Mouse (Mus musculus) MEL (cell line): ENCODE results near the gene Acrbp. TPM values are rescaled to one million over a fixed set of nuclear protein-coding genes. Genes with fewer than 3 reads are reported as not detected.

Source experiments
- DNase-seq: peaks from one replicate; pipeline ENCODE4 v3.0.0; 2011; ENCODE audit warnings: low read depth, low spot score
- H3K27ac ChIP-seq: 2 replicates; pipeline ENCODE4 v1.5.1; 2012; ENCODE audit warnings: low read depth, mild to moderate bottlenecking, control low read depth, low read length, moderate library complexity; ENCODE audit not compliant: control insufficient read depth
- H3K27me3 ChIP-seq, 2 experiments: fragments of 150-350 bp in 1 of 2; sonication (generic) in 1 of 2; 2 replicates each; pipeline ENCODE4 v1.6.1; 2012; ENCODE audit warnings: low read length in 2 of 2, mild to moderate bottlenecking in 2 of 2, improper control_type of control experiment in 1 of 2, moderate library complexity in 1 of 2; ENCODE audit not compliant: insufficient read depth in 2 of 2, control insufficient read depth in 1 of 2
- H3K36me3 ChIP-seq, 2 experiments: 2 replicates each; pipeline ENCODE4 v1.6.1; 2012 to 2014; ENCODE audit warnings: low read length in 2 of 2, improper control_type of control experiment in 1 of 2, inconsistent platforms in 1 of 2, mild to moderate bottlenecking in 1 of 2; ENCODE audit not compliant: insufficient read depth in 2 of 2, control insufficient read depth in 1 of 2
- H3K4me1 ChIP-seq, 2 experiments: fragments of 150-350 bp in 1 of 2; sonication (generic) in 1 of 2; 2 replicates each; pipeline ENCODE4 v1.6.1; 2012; ENCODE audit warnings: low read length in 2 of 2, improper control_type of control experiment in 1 of 2, mild to moderate bottlenecking in 1 of 2; ENCODE audit not compliant: insufficient read depth in 2 of 2, control insufficient read depth in 1 of 2
- H3K4me3 ChIP-seq, 2 experiments: fragments of 150-350 bp in 1 of 2; sonication (generic) in 1 of 2; 2 replicates each; pipeline ENCODE4 v1.5.1; 2012; ENCODE audit warnings: low read depth in 2 of 2, low read length in 2 of 2, mild to moderate bottlenecking in 2 of 2, moderate library complexity in 2 of 2, control low read depth in 1 of 2, improper control_type of control experiment in 1 of 2; ENCODE audit not compliant: control insufficient read depth in 1 of 2, insufficient read depth in 1 of 2
- H3K79me2 ChIP-seq: 2 replicates; pipeline ENCODE4 v1.6.1; 2012; ENCODE audit warnings: mild to moderate bottlenecking, low read length, moderate library complexity; ENCODE audit not compliant: control insufficient read depth, poor library complexity, insufficient read depth
- H3K9ac ChIP-seq: 2 replicates; pipeline ENCODE4 v1.6.1; 2012; ENCODE audit warnings: low read depth, mild to moderate bottlenecking, control low read depth, low read length, moderate library complexity; ENCODE audit not compliant: control insufficient read depth, poor library complexity, severe bottlenecking
- H3K9me3 ChIP-seq: fragments of 150-350 bp; sonication (generic); replicated peaks from 2 replicates; pipeline ENCODE4 v1.6.1; 2012; ENCODE audit warnings: mild to moderate bottlenecking, low read length, improper control_type of control experiment, moderate library complexity; ENCODE audit not compliant: insufficient read depth
- BHLHE40 ChIP-seq: IDR thresholded peaks from 2 replicates; pipeline ENCODE4 v1.6.1; 2012; ENCODE audit warnings: low read depth, mild to moderate bottlenecking, inconsistent platforms, low read length, improper control_type of control experiment, borderline replicate concordance
- CHD1 ChIP-seq: IDR thresholded peaks from 2 replicates; pipeline ENCODE4 v1.6.1; 2012; ENCODE audit warnings: low read depth, mild to moderate bottlenecking, inconsistent platforms, low read length, improper control_type of control experiment
- CHD2 ChIP-seq: IDR thresholded peaks from 2 replicates; pipeline ENCODE4 v1.6.1; 2011; ENCODE audit warnings: low read length, improper control_type of control experiment
- CTCF ChIP-seq, 3 experiments: IDR thresholded peaks in 2 of 3; conservative IDR thresholded peaks in 1 of 3; 2 replicates each; pipeline ENCODE4 v1.5.1; 2011 to 2012; ENCODE audit warnings: low read length in 3 of 3, low read depth in 2 of 3, mild to moderate bottlenecking in 2 of 3, improper control_type of control experiment in 1 of 3, inconsistent platforms in 1 of 3, mixed read lengths in 1 of 3, moderate library complexity in 1 of 3; ENCODE audit not compliant: control insufficient read depth in 1 of 3, insufficient read depth in 1 of 3, poor library complexity in 1 of 3, severe bottlenecking in 1 of 3
- E2F4 ChIP-seq: IDR thresholded peaks from 2 replicates; pipeline ENCODE4 v1.6.1; 2011; ENCODE audit warnings: low read depth, low read length, improper control_type of control experiment, borderline replicate concordance
- ELF1 ChIP-seq: IDR thresholded peaks from 2 replicates; pipeline ENCODE4 v1.6.1; 2014; ENCODE audit warnings: low read depth, mild to moderate bottlenecking, inconsistent platforms, low read length, improper control_type of control experiment, moderate library complexity
- EP300 ChIP-seq, 2 experiments: IDR thresholded peaks; 2 replicates each; pipeline ENCODE4 v1.6.1; 2011; ENCODE audit warnings: improper control_type of control experiment in 2 of 2, low read length in 2 of 2, low read depth in 1 of 2, mild to moderate bottlenecking in 1 of 2
- ETS1 ChIP-seq: IDR thresholded peaks from 2 replicates; pipeline ENCODE4 v1.6.1; 2012; ENCODE audit warnings: low read depth, mild to moderate bottlenecking, inconsistent platforms, low read length, improper control_type of control experiment, moderate library complexity
- GABPA ChIP-seq: IDR thresholded peaks from 2 replicates; pipeline ENCODE4 v1.6.1; 2012; ENCODE audit warnings: low read depth, mild to moderate bottlenecking, inconsistent platforms, low read length, improper control_type of control experiment, moderate library complexity
- GATA1 ChIP-seq: IDR thresholded peaks from 2 replicates; pipeline ENCODE4 v1.6.1; 2011; ENCODE audit warnings: low read depth, low read length, improper control_type of control experiment
- HCFC1 ChIP-seq: IDR thresholded peaks from 2 replicates; pipeline ENCODE4 v1.6.1; 2012; ENCODE audit warnings: low read depth, mild to moderate bottlenecking, inconsistent platforms, low read length, improper control_type of control experiment, moderate library complexity
- JUND ChIP-seq: IDR thresholded peaks from 2 replicates; pipeline ENCODE4 v1.6.1; 2011; ENCODE audit warnings: low read depth, mild to moderate bottlenecking, improper control_type of control experiment, low read length
- KAT2A ChIP-seq: conservative IDR thresholded peaks from 2 replicates; pipeline ENCODE4 v1.6.1; 2012; ENCODE audit warnings: low read depth, low read length, improper control_type of control experiment, inconsistent platforms
- MAFK ChIP-seq: IDR thresholded peaks from 2 replicates; pipeline ENCODE4 v1.6.1; 2011; ENCODE audit warnings: low read depth, mild to moderate bottlenecking, low read length, improper control_type of control experiment, borderline replicate concordance
- MAX ChIP-seq: IDR thresholded peaks from 2 replicates; pipeline ENCODE4 v1.6.1; 2011; ENCODE audit warnings: low read length, improper control_type of control experiment
- MAZ ChIP-seq: IDR thresholded peaks from 2 replicates; pipeline ENCODE4 v1.6.1; 2012; ENCODE audit warnings: low read depth, mild to moderate bottlenecking, inconsistent platforms, low read length, improper control_type of control experiment
- MEF2A ChIP-seq: IDR thresholded peaks from 2 replicates; pipeline ENCODE4 v1.6.1; 2014; ENCODE audit warnings: low read depth, mild to moderate bottlenecking, inconsistent platforms, low read length, improper control_type of control experiment; ENCODE audit not compliant: poor library complexity, insufficient replicate concordance, severe bottlenecking; ENCODE audit errors: extremely low read depth
- MXI1 ChIP-seq: IDR thresholded peaks from 2 replicates; pipeline ENCODE4 v1.6.1; 2011; ENCODE audit warnings: mild to moderate bottlenecking, low read depth, low read length, improper control_type of control experiment
- MYB ChIP-seq: IDR thresholded peaks from 2 replicates; pipeline ENCODE4 v1.6.1; 2011; ENCODE audit warnings: mild to moderate bottlenecking, low read depth, low read length, improper control_type of control experiment
- MYC ChIP-seq: IDR thresholded peaks from 2 replicates; pipeline ENCODE4 v1.6.1; 2011; ENCODE audit warnings: low read depth, mild to moderate bottlenecking, low read length, improper control_type of control experiment, moderate library complexity
- NELFE ChIP-seq: IDR thresholded peaks from 2 replicates; pipeline ENCODE4 v1.6.1; 2011; ENCODE audit warnings: low read depth, low read length, improper control_type of control experiment
- NRF1 ChIP-seq: IDR thresholded peaks from 2 replicates; pipeline ENCODE4 v1.6.1; 2014; ENCODE audit warnings: low read depth, mild to moderate bottlenecking, inconsistent platforms, low read length, improper control_type of control experiment, moderate library complexity; ENCODE audit not compliant: poor library complexity, insufficient read depth, severe bottlenecking
- POLR2A ChIP-seq, 2 experiments: IDR thresholded peaks; 2 replicates each; pipeline ENCODE4 v1.6.1; 2011 to 2012; ENCODE audit warnings: low read length in 2 of 2, mild to moderate bottlenecking in 2 of 2, control low read depth in 1 of 2, improper control_type of control experiment in 1 of 2, low read depth in 1 of 2, moderate library complexity in 1 of 2; ENCODE audit not compliant: control insufficient read depth in 1 of 2, insufficient read depth in 1 of 2, poor library complexity in 1 of 2
- POLR2AphosphoS2 ChIP-seq: IDR thresholded peaks from 2 replicates; pipeline ENCODE4 v1.6.1; 2011; ENCODE audit warnings: low read length, improper control_type of control experiment
- POLR2AphosphoS5 ChIP-seq: IDR thresholded peaks from 2 replicates; pipeline ENCODE4 v1.6.1; 2012; ENCODE audit warnings: low read depth, borderline replicate concordance, mild to moderate bottlenecking, inconsistent platforms, low read length, moderate library complexity, mixed read lengths
- RAD21 ChIP-seq: IDR thresholded peaks from 2 replicates; pipeline ENCODE4 v1.6.1; 2011; ENCODE audit warnings: mild to moderate bottlenecking, low read depth, low read length, improper control_type of control experiment
- RCOR1 ChIP-seq: IDR thresholded peaks from 2 replicates; pipeline ENCODE4 v1.6.1; 2012; ENCODE audit warnings: low read depth, mild to moderate bottlenecking, inconsistent platforms, low read length, improper control_type of control experiment
- SIN3A ChIP-seq: IDR thresholded peaks from 2 replicates; pipeline ENCODE4 v1.6.1; 2012; ENCODE audit warnings: low read length, improper control_type of control experiment, inconsistent platforms
- TAL1 ChIP-seq: IDR thresholded peaks from 2 replicates; pipeline ENCODE4 v1.6.1; 2012; ENCODE audit warnings: mild to moderate bottlenecking, inconsistent platforms, low read length, moderate library complexity, mixed read lengths
- TBP ChIP-seq: IDR thresholded peaks from 2 replicates; pipeline ENCODE4 v1.8.0; 2011; ENCODE audit warnings: low read depth, low read length, improper control_type of control experiment
- TCF12 ChIP-seq: IDR thresholded peaks from 2 replicates; pipeline ENCODE4 v1.6.1; 2014; ENCODE audit warnings: low read depth, mild to moderate bottlenecking, inconsistent platforms, low read length, improper control_type of control experiment, moderate library complexity
- UBTF ChIP-seq: IDR thresholded peaks from 2 replicates; pipeline ENCODE4 v1.6.1; 2012; ENCODE audit warnings: low read depth, mild to moderate bottlenecking, inconsistent platforms, low read length, improper control_type of control experiment, moderate library complexity, borderline replicate concordance; ENCODE audit not compliant: insufficient read depth
- USF1 ChIP-seq: IDR thresholded peaks from 2 replicates; pipeline ENCODE4 v1.6.1; 2014; ENCODE audit warnings: low read depth, mild to moderate bottlenecking, inconsistent platforms, low read length, improper control_type of control experiment, moderate library complexity
- USF2 ChIP-seq, 2 experiments: IDR thresholded peaks; 2 replicates each; pipeline ENCODE4 v1.6.1; 2011 to 2012; ENCODE audit warnings: improper control_type of control experiment in 2 of 2, low read length in 2 of 2, borderline replicate concordance in 1 of 2, inconsistent platforms in 1 of 2, low read depth in 1 of 2, mild to moderate bottlenecking in 1 of 2; ENCODE audit not compliant: insufficient read depth in 1 of 2
- ZC3H11A ChIP-seq: IDR thresholded peaks from 2 replicates; pipeline ENCODE4 v1.6.1; 2012; ENCODE audit warnings: low read depth, mild to moderate bottlenecking, inconsistent platforms, low read length, improper control_type of control experiment
- ZKSCAN1 ChIP-seq: IDR thresholded peaks from 2 replicates; pipeline ENCODE4 v1.6.1; 2012; ENCODE audit warnings: low read depth, mild to moderate bottlenecking, inconsistent platforms, low read length, improper control_type of control experiment, moderate library complexity
- ZNF384 ChIP-seq: IDR thresholded peaks from 2 replicates; pipeline ENCODE4 v1.6.1; 2012; ENCODE audit warnings: low read depth, mild to moderate bottlenecking, inconsistent platforms, low read length, improper control_type of control experiment
- polyA plus RNA-seq, 2 experiments: library from polyadenylated mRNA; stranded (reverse) in 1 of 2; unstranded in 1 of 2; fragments of >175 nt in 1 of 2; fragments of >200 nt in 1 of 2; gene quantifications; 2 replicates each; pipeline versions ENCODE4 v1.2.1 to v1.2.4; 2012; ENCODE audit warnings: low replicate concordance in 2 of 2, low read depth in 1 of 2; ENCODE audit not compliant: insufficient read length in 2 of 2, insufficient read depth in 1 of 2, missing spikeins in 1 of 2
- total RNA-seq: library from RNA; depleted of rRNA; stranded (reverse); fragments of 300-350 nt; gene quantifications from 2 replicates; pipeline ENCODE4 v1.2.3, GENCODE M21; 2012

The Acrbp gene
- total and polyA plus RNA-seq, 3 experiments = 3.3 to 5.3 TPM; not detected in 1

GRCm38 (mm10) chr6:125041047-125041446 lies 8.4 kb upstream of the Acrbp start:
- peak overlapping the region; percentile 88 for H3K27ac ChIP-seq
- peaks cover 0 to 22% of the 10 kb centered on the region in 2 experiments; a peak in 3 of 4 replicates for H3K36me3 ChIP-seq
- no peaks in the 10 kb centered on the region for H3K27me3 ChIP-seq
- H3K4me3 ChIP-seq = peak overlapping the region; percentile 81 to 86
- peaks cover 13 to 18% of the 10 kb centered on the region in 2 experiments for H3K4me1 ChIP-seq
- TF ChIP-seq E2F4 (no peak), ELF1 (no peak), GABPA (no peak), MYC (no peak), JUND (peak; percentile 86), ZNF384 (peak; percentile 80), MYB (no peak), KAT2A (no peak), CTCF (IDR thresholded peaks at IDR 0.05 in 2 of 3, conservative IDR thresholded peaks at IDR 0.05 in 1 of 3; ENCODE audit: control insufficient read depth in 1 of 3, insufficient read depth in 1 of 3, low read depth in 2 of 3, low read length in 3 of 3, poor library complexity in 1 of 3, severe bottlenecking in 1 of 3) (no peak), USF1 (no peak), ZKSCAN1 (no peak), GATA1 (no peak), USF2 (IDR thresholded peaks at IDR 0.05; ENCODE audit: borderline replicate concordance in 1 of 2, insufficient read depth in 1 of 2, low read depth in 1 of 2, low read length in 2 of 2) (no peak), HCFC1 (peak; percentile 60; the same call in 1 of the 2 replicates), MAX (no peak), MAZ (no peak), NRF1 (no peak), UBTF (no peak), CHD2 (no peak), TCF12 (no peak), MEF2A (no peak), CHD1 (no peak), POLR2A (IDR thresholded peaks at IDR 0.05; ENCODE audit: control insufficient read depth in 1 of 2, insufficient read depth in 1 of 2, low read depth in 1 of 2, low read length in 2 of 2, poor library complexity in 1 of 2) (peak in 1 of 2 experiments; percentile 58; a peak in 2 of 4 replicates), RAD21 (no peak), NELFE (no peak), MXI1 (peak; percentile 30; the same call in 1 of the 2 replicates), TBP (peak; percentile 38; the same call in 1 of the 2 replicates), SIN3A (peak; percentile 61; the same call in 1 of the 2 replicates), MAFK (peak; percentile 73; the same call in 1 of the 2 replicates), TAL1 (no peak), POLR2AphosphoS2 (no peak), RCOR1 (peak; percentile 13; the same call in 1 of the 2 replicates), EP300 (IDR thresholded peaks at IDR 0.05; ENCODE audit: low read depth in 1 of 2, low read length in 2 of 2) (peak; percentile 32 to 74; a peak in 2 of 4 replicates), ETS1 (peak; percentile 75; the same call in 1 of the 2 replicates), BHLHE40 (no peak), ZC3H11A (no peak), POLR2AphosphoS5 (no peak)
- TF ChIP-seq, all 39 proteins: peak for 11
- Histone ChIP-seq H3K9me3 (no peaks in the 10 kb centered on the region), H3K79me2 (peaks cover 5% of the 10 kb centered on the region; the same call in 1 of the 2 replicates), H3K9ac (peak overlapping the region; percentile 80)
- DNase-seq = peak; percentile 91
